Mouse (Mus musculus): ENCODE measurements around the gene Pla2g12b.
"Not testable (repeated sequence)": the region's sequence is repeated elsewhere in the genome, so short reads cannot be mapped to it uniquely, and the experiment has no call there.

Pla2g12b gene

GRCm38 (mm10) chr10:59402899-59403792 is at the start of gene Pla2g12b:
TSS of gene Pla2g12b (plus strand) at chr10:59403660.
- DNase-seq, result no peak

GRCm38 (mm10) chr10:59354120-59354519 is 49.3 kb upstream of the Pla2g12b start:
- no peak for DNase-seq

DNA sequence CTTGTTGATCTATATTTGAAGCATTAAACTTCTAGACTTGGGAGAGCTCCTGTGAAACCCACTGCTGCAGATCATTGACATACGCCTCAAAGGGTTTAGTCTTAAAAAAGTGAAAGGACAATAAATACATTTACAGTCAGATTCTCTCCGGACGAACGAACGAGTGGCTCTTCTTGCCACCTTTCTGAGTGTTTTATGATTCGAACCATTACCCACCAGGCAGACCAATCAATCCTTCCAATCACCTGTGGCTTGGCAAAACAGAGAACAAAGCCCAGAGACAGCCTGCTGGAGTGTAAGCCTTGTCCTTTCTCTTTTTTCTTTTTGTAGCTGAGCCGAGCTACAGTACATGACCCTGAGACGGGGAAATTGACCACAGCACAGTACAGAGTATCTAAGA is 48.4 kb upstream of the Pla2g12b start:
- DNase-seq, result no peak

DNA sequence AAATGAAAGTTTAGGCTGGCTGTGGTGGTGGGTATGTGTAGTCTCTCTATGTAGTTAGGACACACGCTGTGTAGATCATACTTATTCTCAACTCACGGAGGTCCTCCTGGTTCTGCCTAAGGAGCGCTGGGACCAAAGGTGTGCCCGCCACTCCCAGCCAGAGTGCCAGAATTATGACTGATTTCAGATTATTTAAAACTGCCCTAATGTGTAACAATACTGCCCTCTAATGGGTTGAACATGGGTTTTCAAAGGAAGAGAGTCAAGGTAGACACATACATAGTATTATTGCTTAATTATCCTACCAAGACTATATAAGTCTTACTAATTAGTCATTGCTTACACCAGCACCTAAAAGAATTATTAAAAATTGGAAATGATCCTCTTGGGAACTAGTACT is 44.7 kb upstream of the Pla2g12b start:
- DNase-seq, result no peak

DNA sequence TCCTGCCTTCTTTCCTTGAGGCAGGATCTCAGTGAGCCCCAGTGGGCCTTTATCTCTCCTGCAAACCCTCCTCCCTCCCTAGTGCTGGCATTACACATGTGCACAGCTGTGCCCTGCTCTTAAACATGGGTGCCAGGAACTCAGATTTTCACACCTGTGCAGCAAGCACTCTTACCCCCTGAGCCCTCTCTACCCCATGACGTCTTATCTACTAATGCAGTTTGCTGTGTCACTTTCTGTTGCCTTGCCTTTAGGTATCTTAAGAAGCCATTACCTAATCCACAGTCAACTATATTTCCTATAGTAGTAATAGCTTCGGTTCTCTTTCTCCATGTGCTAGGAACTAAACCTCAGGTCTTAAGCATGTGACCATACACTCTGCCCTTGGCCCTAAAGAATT is 40.3 kb upstream of the Pla2g12b start:
- DNase-seq, result no peak

DNA sequence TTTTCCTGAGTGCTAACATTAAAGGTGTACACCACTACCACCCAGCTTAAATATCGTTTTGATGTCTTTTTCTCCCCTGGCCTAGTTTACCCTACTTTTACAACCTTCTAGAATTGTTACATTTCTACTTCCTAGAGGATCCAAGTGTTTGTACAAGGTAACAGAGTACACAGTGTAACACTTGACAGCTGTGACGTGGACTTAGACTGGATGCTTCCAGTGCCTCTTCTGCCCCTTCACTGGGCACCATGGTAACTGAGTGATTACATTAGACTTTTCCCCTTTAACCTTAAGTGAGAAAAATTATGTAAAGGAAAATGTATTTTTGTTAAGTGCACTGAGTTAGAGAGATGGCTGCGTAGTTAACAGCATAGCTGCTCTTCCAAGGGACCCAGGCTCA is 38.9 kb upstream of the Pla2g12b start:
- no peak for DNase-seq

GRCm38 (mm10) chr10:59365804-59366589 is 37.5 kb upstream of the Pla2g12b start:
- DNase-seq, result no peak

DNA sequence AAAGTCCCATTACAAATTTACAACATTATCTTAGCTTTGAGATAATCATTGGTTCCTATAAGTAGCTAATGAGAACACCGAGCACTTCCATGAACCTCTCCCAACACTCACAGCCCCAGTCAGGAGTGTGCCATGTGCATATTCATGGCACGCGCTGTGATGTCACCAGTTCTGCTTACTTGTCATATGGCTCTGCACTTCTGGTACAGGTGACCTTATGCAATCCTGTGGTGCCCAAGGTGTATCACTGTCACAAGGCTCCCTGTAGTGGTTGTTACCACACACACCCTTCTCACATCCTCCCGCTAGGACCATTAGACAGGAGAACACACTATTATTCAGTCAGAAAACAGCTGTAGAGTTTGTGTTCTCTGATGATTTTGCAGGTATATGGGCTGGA is 36.7 kb upstream of the Pla2g12b start:
- DNase-seq, result no peak

DNA sequence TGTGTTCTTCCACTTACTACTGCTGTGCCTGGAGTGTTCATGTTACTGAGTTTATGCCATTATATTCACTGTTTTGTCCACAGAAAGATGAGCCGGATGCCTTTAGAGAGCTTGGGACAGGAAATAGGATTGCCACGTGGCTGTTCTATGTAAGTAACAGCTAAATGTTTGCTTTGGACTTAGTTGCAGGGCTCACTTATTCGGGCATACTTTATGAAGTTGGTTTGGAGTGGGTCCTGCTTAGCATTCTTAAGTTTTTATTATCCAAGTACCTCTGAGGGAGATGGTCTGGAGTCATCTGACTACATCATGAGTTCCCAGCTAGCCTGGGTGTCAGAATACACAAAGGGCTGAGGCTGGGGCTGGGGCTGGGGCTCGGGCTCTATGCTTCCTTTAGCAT is 36.3 kb upstream of the Pla2g12b start:
- DNase-seq, result no peak

DNA sequence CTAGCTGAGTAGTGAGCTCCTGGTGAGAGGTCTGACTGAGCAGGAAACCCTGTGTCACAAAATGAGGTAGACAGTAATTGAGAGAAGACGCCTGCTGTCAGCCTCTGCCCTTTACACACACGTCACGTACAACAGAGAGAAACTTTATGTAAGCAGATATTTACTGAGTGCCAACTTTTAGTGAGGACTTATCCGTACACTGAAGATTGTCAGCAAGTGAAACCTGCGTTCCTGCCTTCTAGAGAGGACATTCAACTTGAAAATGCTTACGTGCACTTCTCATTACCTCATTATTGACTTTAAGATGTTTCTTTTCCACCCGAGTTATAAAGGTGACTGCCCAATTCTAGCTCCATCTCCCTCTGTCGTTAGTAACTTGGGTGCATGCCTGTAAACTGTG is 34.7 kb upstream of the Pla2g12b start:
- no peak for DNase-seq

GRCm38 (mm10) chr10:59369426-59369825 is 34.0 kb upstream of the Pla2g12b start:
- DNase-seq, result no peak

- no peak for DNase-seq
These were observed 25.6 kb upstream of the Pla2g12b start for GRCm38 (mm10) chr10:59377906-59378305.

GRCm38 (mm10) chr10:59378728-59379127 is 24.7 kb upstream of the Pla2g12b start:
- no peak for DNase-seq

GRCm38 (mm10) chr10:59379927-59380326 is 23.5 kb upstream of the Pla2g12b start:
- no peak for DNase-seq

- DNase-seq, result no peak
These were observed 23.0 kb upstream of the Pla2g12b start for GRCm38 (mm10) chr10:59380411-59380821.

- DNase-seq, result not testable (repeated sequence)
These were observed 21.9 kb upstream of the Pla2g12b start for GRCm38 (mm10) chr10:59381563-59381962.

DNA sequence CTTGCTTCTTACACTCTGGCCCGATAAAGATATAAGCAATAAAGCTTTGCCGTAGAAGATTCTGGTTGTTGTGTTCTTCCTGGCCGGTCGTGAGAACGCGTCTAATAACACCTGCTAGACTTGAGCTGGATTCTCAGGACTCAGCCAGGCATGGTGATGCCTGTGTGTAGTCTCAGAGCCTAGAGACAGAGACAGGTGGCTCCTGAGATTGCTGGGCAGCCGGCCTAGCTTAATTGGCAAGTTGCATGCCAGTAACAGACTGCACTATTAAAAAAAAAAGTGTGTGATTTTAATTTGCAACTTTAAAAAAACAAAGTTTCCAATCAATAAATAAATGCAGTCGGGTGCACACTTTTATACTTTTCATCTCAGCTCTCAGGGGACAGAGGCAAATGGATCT is 16.5 kb upstream of the Pla2g12b start:
- peak; percentile 66 to 76 for DNase-seq

DNA sequence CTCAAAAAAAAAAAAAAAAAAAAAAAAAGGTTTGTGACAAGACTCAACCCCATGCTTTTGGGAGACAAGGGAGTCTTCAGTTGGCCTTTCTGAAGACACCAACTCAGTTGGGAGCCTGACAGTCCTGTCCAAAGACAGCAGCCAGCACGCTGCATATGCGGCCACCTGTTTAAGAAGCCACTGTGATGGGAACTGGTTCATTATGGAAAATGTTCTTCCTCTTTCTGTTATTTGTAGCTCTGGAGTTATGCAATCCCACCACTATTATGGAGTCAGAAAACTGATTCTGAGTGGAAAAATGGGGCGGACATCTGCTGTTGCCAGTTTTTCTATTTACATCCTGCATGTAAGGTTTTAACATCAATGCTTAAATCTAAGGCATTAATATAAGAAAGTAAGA is 13.8 kb upstream of the Pla2g12b start:
- no peak for DNase-seq

DNA sequence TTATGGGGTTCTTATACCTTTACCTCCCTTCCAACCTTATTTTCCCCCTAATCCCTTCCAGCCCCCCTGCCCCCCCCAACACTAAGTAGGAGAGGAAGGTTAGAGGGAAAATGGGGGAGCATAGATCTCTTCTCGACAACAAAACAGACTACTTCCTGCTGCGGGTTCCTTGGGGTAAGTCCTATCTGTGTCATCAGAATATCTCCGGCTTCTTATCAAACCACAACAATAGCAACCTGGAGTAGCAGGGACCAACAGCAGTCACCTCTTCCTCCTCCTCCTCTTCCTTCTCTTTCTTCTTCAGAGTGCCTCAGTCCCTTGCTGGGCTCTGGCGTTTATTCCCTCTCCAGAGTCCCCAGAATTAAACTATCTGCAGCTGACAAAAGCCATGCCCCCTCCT is 11.6 kb upstream of the Pla2g12b start:
- DNase-seq, result no peak

DNA sequence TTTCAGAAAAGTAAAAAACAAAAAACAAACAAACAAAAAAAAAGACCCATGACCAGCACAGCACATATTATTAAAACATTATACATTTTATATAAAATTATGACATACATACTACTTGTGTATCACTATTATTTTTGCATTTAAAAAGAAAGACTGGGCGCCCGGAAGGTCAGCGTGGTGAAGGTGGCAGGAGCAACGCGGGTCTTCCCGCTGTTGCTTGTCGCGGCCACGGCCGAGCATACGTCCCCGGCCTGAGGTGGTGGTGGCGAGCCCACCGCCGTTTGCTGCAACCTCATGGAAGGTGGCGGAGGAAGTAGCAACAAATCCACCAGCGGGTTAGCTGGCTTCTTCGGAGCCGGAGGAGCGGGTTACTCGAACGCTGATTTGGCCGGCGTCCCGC is 8.0 kb upstream of the Pla2g12b start, which contains the start of gene Gm10273:
Gene Gm10273, plus strand, starts transcription at position 172 of the 400 bp plus-strand sequence.
- not testable (repeated sequence) for DNase-seq

- no peak for DNase-seq
These were observed 311 bp downstream of the Pla2g12b start for GRCm38 (mm10) chr10:59403793-59404149.

GRCm38 (mm10) chr10:59408499-59408898 is 5.0 kb downstream of the Pla2g12b start:
- no peak for DNase-seq

GRCm38 (mm10) chr10:59410264-59410663 is 6.8 kb downstream of the Pla2g12b start:
- no peak for DNase-seq

GRCm38 (mm10) chr10:59413711-59414110 is 10.3 kb downstream of the Pla2g12b start:
- no peak for DNase-seq

Data from cerebellum, adult 18-20 months (tissue).